In the genomic region with DNA sequence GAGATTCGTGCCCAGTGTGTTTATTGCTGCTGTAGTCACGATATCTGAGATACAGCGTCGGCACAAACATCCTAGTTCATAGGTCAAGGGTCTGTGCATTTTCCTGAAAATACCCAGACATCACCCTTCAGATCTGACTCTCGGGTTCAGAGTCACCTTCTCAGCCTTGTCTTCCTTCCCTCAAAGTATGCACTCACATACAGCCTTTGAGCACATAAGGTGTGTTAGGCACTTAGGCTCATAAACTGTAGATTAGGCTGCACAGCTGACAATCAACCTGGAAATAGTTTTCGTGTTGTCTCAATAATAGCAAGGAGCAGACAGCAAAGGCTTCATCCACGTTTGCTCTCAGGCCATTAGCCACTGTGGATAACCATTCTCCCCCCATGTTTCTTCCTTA, we compare ENCODE assay signal across 23 mouse cellular contexts. TPM values are rescaled to one million over a fixed set of nuclear protein-coding genes. Genes with fewer than 3 reads are reported as not detected.
A peak's percentile ranks its signal among the peaks of the same experiment; 100 is the strongest.
DNase-seq lines count a peak whose midpoint lies in the region; ATAC-seq and TF ChIP-seq lines count a peak whose summit lies in the region.
"Had no signal": no experiment of that assay in that cellular context is flagged by ENCODE, and none has a peak within 500 bp of the region (broad histone marks: within the 10 kb centered on the region; RNA-seq: fewer than 3 reads in every experiment).

No protein-coding gene starts in this region.

- H3K27me3 ChIP-seq in lung, embryonic 16.5 days (ENCODE audit: control insufficient read depth, insufficient read depth, low read depth, low read length) = no peaks in the 10 kb centered on the region
- no peaks in the 10 kb centered on the region; the same call in 1 of the 2 replicates for H3K27me3 ChIP-seq in intestine, postnatal 0 days (replicated peaks; ENCODE audit: control insufficient read depth, insufficient read depth, low read length)
- no peaks in the 10 kb centered on the region for H3K27me3 ChIP-seq in limb, embryonic 13.5 days
- H3K27me3 ChIP-seq: CH12.LX; embryonic facial prominence, embryonic 15.5 days; forebrain, embryonic 15.5 days; Patski had no signal

- H3K27ac ChIP-seq in lung, embryonic 16.5 days (ENCODE audit: low read length) = no peak overlapping the region
- H3K27ac ChIP-seq in intestine, postnatal 0 days (ENCODE audit: low read depth, low read length) = no peak overlapping the region
- peak overlapping the region; percentile 70 for H3K27ac ChIP-seq in limb, embryonic 13.5 days
- H3K27ac ChIP-seq: embryonic facial prominence, embryonic 15.5 days; forebrain, embryonic 10.5 days; forebrain, embryonic 15.5 days; heart, adult 2 months; heart, embryonic 15.5 days; hindbrain, embryonic 14.5 days had no signal

- H3K9ac ChIP-seq in lung, embryonic 16.5 days (ENCODE audit: low read length) = no peak overlapping the region
- no peak overlapping the region for H3K9ac ChIP-seq in intestine, postnatal 0 days (ENCODE audit: low read depth, low read length)
- no peak overlapping the region for H3K9ac ChIP-seq in limb, embryonic 13.5 days
- H3K9ac ChIP-seq: embryonic facial prominence, embryonic 15.5 days; forebrain, embryonic 15.5 days; heart, embryonic 15.5 days; hindbrain, embryonic 14.5 days had no signal

- 0 out of 2 replicates have a peak, but pooled peaks have one; percentile 31 for ATAC-seq in lung, embryonic 16.5 days (ENCODE audit: low read depth)
- ATAC-seq in intestine, postnatal 0 days = peak; percentile 74
- ATAC-seq in limb, embryonic 13.5 days (ENCODE audit: low FRiP score, low read depth) = no peak
- ATAC-seq: activated CD4-positive, CD25-positive, alpha-beta regulatory T cell, adult 4 months; forebrain, embryonic 15.5 days; Patski had no signal

- H3K9me3 ChIP-seq in lung, embryonic 16.5 days (ENCODE audit: control insufficient read depth, low read length) = no peaks in the 10 kb centered on the region
- no peaks in the 10 kb centered on the region for H3K9me3 ChIP-seq in intestine, postnatal 0 days (ENCODE audit: control insufficient read depth)
- no peaks in the 10 kb centered on the region for H3K9me3 ChIP-seq in limb, embryonic 13.5 days
- H3K9me3 ChIP-seq: embryonic facial prominence, embryonic 15.5 days; forebrain, embryonic 10.5 days; forebrain, embryonic 15.5 days; heart, embryonic 15.5 days had no signal

- H3K4me1 ChIP-seq in lung, embryonic 16.5 days (replicated peaks; ENCODE audit: control insufficient read depth, insufficient read depth, low read length) = peaks cover 10% of the 10 kb centered on the region; the same call in 1 of the 2 replicates
- no peaks in the 10 kb centered on the region for H3K4me1 ChIP-seq in intestine, postnatal 0 days (replicated peaks; ENCODE audit: control insufficient read depth, insufficient read depth, low read length)
- H3K4me1 ChIP-seq in limb, embryonic 13.5 days = peaks cover 56% of the 10 kb centered on the region

- H3K4me2 ChIP-seq in lung, embryonic 16.5 days (ENCODE audit: low read depth, low read length) = no peak overlapping the region
- no peak overlapping the region for H3K4me2 ChIP-seq in intestine, postnatal 0 days (replicated peaks; ENCODE audit: low read depth)
- H3K4me2 ChIP-seq in limb, embryonic 13.5 days (replicated peaks) = peak overlapping the region; percentile 32
- H3K4me2 ChIP-seq: embryonic facial prominence, embryonic 15.5 days; forebrain, embryonic 15.5 days; heart, embryonic 11.5 days; heart, embryonic 15.5 days; hindbrain, embryonic 14.5 days had no signal

- WGBS in lung, embryonic 16.5 days = 49% methylated on average over 7 of the region's 7 CpGs
- 29% methylated on average over 7 of the region's 7 CpGs for WGBS in intestine, postnatal 0 days
- WGBS in limb, embryonic 13.5 days = 39% methylated on average over 7 of the region's 7 CpGs

- no peak for DNase-seq in lung, postnatal 36 days
- DNase-seq in right cerebral cortex, postnatal 10 days (ENCODE audit: low spot score in 2 of 2) = no peak
- no peak for DNase-seq in adrenal gland, adult (ENCODE audit: inconsistent age in 2 of 2, low spot score in 1 of 2)
- DNase-seq: adrenal gland, adult 2 months; adrenal gland, postnatal 25 days; cerebellum, adult 18-20 months; embryo, embryonic 11 days; gastrocnemius, postnatal 36 days; heart, adult 2 months; heart, postnatal 14 days had no signal

- H3K36me3 ChIP-seq in lung, embryonic 16.5 days (ENCODE audit: control insufficient read depth, insufficient read depth, low read length) = no peaks in the 10 kb centered on the region
- no peaks in the 10 kb centered on the region for H3K36me3 ChIP-seq in intestine, postnatal 0 days (ENCODE audit: control insufficient read depth, insufficient read depth)
- no peaks in the 10 kb centered on the region for H3K36me3 ChIP-seq in limb, embryonic 13.5 days
- H3K36me3 ChIP-seq: embryonic facial prominence, embryonic 15.5 days; forebrain, embryonic 10.5 days; forebrain, embryonic 15.5 days; heart, embryonic 15.5 days had no signal

- no peak overlapping the region for H3K4me3 ChIP-seq in lung, embryonic 16.5 days (ENCODE audit: low read length)
- no peak overlapping the region for H3K4me3 ChIP-seq in intestine, postnatal 0 days (ENCODE audit: low read depth, low read length)
- no peak overlapping the region for H3K4me3 ChIP-seq in limb, embryonic 13.5 days
- H3K4me3 ChIP-seq: embryonic facial prominence, embryonic 15.5 days; erythroblast, embryonic 14.5 days; forebrain, embryonic 10.5 days; forebrain, embryonic 15.5 days; heart, adult 2 months; heart, embryonic 15.5 days had no signal

- no peak for TF ChIP-seq CTCF in intestine, postnatal 0 days (IDR thresholded peaks at IDR 0.05; ENCODE audit: low read depth)

RNA-seq across cellular contexts. Expression of gene Lrig3, which starts 11.6 kb away (rescaled TPM):
- polyA plus RNA-seq in lung, embryonic 16.5 days (2015; fragmentation: Nextera tagmentation; extraction: Ambion mirVana) = 8.3 and 9.4 TPM in 2 replicates
- 6.7 and 6.9 TPM in 2 replicates for polyA plus RNA-seq in intestine, postnatal 0 days (2015; fragmentation: Nextera tagmentation; extraction: Ambion mirVana)
- polyA plus RNA-seq in limb, embryonic 13.5 days (2015; fragmentation: Nextera tagmentation; extraction: Ambion mirVana) = 61.5 and 64.9 TPM in 2 replicates
- polyA plus RNA-seq: activated CD4-positive, CD25-positive, alpha-beta regulatory T cell, adult 4 months; erythroblast, embryonic 14.5 days had no signal
